Mouse (Mus musculus) G1E (cell line): Measurements from ENCODE around the gene Dnal4.

ENCODE experiments used
- CTCF ChIP-seq: IDR thresholded peaks from 2 replicates; pipeline ENCODE4 v1.5.1; 2012; ENCODE audit warnings: low read depth, low read length, inconsistent platforms, mixed read lengths
- GATA1 ChIP-seq: IDR thresholded peaks from 2 replicates; pipeline ENCODE4 v1.6.1; 2012; ENCODE audit warnings: borderline replicate concordance, low read length, inconsistent platforms, mixed read lengths
- GATA2 ChIP-seq: IDR thresholded peaks from 2 replicates; pipeline ENCODE4 v1.6.1; 2012; ENCODE audit warnings: low read depth, low read length, inconsistent platforms, borderline replicate concordance
- TAL1 ChIP-seq: conservative IDR thresholded peaks from 2 replicates; pipeline ENCODE4 v1.6.1; 2012; ENCODE audit warnings: low read depth, low read length, inconsistent platforms, mixed read lengths

DNA sequence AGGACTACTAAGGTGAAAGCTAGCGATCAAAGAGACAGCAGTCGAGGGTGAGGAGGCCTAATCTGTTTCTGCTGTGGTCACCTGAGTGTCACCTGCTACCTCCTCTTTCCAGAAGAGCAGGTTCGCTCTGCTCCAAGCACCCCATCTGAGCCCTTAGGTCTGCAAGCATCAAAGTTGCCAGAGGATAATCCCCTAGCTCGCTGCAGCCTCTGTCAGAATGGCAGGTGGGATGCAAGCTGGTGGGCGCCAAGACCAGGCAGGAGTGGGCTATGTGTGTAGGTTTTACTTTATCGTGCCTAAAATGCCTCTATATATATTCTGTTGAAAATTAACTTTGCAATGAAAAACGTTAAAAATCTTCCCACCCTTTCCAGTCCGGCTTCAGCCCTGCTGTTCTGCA lies 27.6 kb upstream of the Dnal4 start:
- no peak for TF ChIP-seq CTCF
- no peak for TF ChIP-seq TAL1
- TF ChIP-seq GATA1 = no peak
- TF ChIP-seq GATA2 = no peak
